Mouse (Mus musculus) ES-Bruce4 (cell line): ENCODE measurements around the gene Evc2.

Source experiments
- CTCF ChIP-seq: IDR thresholded peaks from one replicate; pipeline ENCODE4 v1.8.1; 2011; ENCODE audit warnings: low read depth, low read length
- EP300 ChIP-seq: IDR thresholded peaks from 2 replicates; pipeline ENCODE4 v1.6.1; 2011; ENCODE audit warnings: low read depth, low read length; ENCODE audit not compliant: insufficient read depth
- POLR2A ChIP-seq: IDR thresholded peaks from one replicate; pipeline ENCODE4 v1.8.1; 2011; ENCODE audit warnings: low read length; ENCODE audit not compliant: insufficient read depth

- peak; percentile 84 for TF ChIP-seq CTCF
- TF ChIP-seq POLR2A: no peak
- TF ChIP-seq EP300: no peak
Observed at GRCm38 (mm10) chr5:37298370-37298769, 39.9 kb upstream of the Evc2 start.
